Mouse (Mus musculus) layer of hippocampus, adult 18-20 months (tissue): ENCODE data around the gene Zc2hc1b. TPM values are rescaled to one million over a fixed set of nuclear protein-coding genes. Genes with fewer than 3 reads are reported as not detected.

Source experiments
- DNase-seq, 2 experiments: peaks; one replicate each; pipeline ENCODE4 v3.0.0; 2022; ENCODE audit warnings: low spot score in 2 of 2
- total RNA-seq, 2 experiments: library from RNA; stranded (reverse); gene quantifications; 2 replicates each; pipeline ENCODE4 v1.2.3; 2021

Gene Zc2hc1b
- total RNA-seq, 2 experiments from 2014 or later = not detected

DNA sequence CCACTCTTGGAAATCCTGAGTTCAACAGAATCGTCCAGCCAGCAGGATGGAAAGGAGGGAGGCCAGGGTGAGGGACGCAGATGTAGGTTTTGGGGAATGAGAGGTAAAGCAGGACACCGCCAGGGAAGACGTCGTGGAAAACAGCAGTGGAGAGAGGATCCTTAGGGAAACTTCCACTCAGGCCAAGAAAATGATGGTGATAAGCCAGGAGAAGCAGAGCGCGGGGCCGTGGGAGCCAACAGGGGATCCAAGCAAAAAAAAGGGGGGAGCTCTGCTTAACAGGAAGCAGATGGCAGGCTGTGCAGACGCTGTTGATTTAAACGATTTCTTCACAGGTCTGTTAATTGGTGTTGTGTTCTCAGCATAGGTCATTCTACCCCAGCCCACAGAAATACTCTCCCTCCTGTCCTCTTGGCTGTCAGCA is 5.0 kb downstream of the Zc2hc1b start:
- DNase-seq = no peak

DNA sequence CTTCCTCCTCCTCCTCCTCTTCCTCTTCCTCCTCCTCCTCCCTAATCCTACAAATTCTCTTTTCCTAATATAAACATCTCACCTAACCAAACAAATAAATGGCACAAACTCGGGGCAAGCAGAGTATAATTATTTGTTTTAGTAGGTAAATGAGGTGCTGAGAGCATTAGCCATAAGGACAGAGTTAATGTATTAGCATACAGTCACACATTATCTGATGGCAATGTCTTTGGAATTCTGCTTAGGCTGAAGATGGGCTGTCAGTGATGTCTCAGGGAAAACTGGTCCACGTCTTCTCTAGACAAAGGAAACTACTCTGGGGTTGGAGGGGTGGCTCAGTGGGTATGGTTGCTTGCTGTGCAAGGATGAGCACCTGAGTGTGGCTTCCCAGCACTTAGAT is 6.4 kb downstream of the Zc2hc1b start:
- DNase-seq = no peak

DNA sequence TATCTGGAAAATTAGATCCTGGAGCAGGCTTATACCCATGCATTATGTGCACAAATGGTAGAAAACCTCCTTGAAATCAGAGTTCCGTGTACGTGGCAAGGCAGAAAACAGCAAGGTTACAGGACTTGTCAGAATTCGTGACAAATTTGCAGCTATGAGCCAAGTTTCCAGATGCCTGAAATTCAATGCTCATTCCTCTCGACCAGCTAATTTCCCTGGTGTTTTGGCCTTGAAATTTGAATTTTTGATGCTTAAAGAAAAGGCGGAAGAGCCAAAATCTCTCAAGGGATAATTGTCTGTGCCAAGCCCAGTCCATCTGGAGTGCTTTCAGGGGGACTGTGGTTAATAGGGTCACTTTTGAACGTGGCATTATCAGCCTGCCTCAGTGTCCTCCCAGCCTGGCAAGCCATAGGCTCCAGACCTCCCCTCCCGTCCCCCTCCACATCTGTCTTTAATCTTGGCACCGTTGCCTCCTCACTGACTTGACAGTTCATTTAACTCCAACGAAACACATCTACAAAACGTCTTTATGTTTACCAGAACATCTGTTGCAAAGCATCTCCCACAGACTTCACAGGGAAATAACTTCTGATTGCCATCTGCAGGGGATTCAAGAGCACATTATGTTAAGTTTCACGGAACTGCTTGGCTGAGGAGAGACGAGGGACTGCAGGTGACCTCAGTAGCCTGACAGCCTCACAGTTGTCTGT is 6.9 kb downstream of the Zc2hc1b start:
- DNase-seq = peak in 1 of 2 experiments; percentile 17

DNA sequence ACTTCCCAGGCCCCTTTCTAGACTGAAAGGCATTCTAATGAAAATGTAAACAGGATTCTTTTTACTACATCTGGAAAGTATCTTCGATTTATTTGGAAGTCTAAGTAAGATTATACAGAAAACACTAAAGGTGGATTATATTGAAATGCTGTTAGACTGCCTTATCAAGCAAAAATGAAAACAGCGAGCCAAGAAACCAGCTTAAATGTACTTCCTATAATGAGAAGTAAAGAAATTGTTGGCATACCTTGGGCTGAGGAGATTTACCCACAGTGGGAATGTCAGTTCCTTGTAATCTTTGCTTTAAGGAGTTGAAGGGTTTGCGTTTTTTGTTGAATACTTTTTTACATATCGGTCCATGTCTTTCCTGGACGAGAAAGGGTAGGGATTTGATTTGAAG is 9.4 kb downstream of the Zc2hc1b start:
- DNase-seq = no peak

DNA sequence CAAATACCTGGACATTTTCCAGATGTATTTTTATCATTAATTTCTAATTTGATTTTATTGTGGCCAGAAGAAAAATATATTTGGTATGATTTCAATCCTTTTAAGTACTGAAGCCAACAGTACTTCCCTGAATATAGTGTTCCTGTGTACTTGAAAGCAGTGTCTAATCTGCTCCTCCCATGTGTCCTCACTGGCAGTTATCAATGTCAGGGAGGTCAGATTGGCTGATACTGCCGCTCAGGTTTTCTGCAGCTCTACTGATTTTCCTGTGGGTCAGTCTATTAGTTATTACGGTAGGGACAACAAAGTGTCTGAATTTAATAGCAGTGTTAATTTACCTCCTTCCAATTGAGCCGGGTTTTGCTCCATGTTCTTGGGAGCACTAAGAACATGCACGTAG is 15.8 kb downstream of the Zc2hc1b start:
- no peak for DNase-seq

DNA sequence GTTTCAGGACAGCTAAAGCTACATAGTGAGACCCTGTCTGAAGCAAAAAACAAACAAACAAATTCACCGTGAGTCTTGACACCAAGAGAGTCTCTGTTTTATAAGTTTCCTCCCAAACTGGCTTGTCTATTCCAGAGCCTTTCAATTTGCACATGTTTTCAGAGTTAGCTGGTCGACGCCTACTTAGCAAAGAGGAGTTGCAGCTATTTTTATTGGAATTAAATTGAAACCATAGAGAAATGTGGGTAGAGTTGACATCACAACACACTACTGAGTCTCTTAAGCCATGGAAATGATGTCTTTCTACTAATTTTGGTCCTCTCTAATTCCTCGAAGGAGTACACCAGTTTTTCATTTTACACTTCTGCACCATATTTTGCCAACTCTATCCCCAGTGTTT is 16.9 kb downstream of the Zc2hc1b start:
- no peak for DNase-seq

DNA sequence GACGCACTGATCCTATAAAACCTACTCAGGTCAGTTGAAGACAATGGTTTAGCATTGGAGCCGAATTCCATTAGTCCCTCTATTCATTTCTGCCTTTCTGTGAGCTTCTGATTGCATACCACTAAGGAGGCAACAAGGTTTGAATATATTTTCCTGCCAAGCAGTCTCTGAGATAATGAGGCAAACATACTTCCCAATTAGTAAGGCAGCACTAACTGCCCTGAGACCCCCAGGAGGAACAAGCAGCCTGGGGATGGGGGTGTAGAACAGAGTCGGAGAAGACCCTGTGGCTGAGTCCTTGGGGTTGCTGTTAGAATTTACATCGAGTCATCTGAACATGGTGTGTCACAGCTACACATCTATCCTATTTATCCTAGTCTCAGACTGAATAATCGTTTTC is 22.4 kb downstream of the Zc2hc1b start:
- no peak for DNase-seq

DNA sequence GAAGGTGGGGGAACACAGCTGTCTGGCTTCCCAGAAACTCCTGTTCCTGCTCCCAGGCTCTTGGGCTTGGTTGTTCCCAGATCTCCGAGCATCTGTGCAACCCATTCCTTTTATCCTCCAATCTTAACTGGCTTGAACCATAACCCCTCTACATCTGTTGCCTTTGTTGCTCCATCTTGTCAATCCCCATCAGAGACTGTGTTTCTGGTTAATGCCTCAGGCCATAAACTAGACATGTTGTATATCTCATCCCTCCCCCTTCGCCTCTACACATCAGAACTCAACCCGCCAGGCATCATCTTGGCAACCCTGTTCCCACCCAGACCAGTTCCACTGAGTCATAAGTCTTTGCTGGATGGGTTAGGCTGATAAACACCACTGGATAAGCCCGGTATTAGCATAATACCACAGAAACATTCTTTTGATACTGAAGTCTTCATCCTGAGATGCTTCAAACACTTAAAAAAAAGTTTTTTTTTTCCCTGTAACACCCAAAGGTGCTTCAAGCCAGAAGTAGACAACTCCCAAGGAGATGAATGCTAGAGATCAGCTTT is 24.9 kb downstream of the Zc2hc1b start:
- DNase-seq = no peak

DNA sequence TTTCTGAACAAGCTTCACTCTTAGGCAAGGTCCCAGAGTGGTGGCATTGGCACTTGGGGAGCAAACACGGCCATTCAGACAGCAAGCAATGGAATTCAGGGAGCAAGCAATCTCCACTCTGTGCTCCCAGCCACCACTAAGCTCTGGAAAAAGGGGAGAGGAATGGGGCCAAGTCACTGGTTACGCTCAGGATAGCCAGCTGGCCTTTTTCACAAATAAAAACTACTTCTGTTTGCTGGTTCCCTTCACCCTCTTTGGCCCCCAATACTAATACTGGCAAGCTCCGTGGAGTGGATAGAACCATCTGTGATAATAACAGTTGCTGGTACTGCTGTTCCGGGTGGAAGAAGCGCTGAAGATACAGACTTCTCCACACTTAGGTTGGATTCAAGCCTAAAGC is 26.5 kb downstream of the Zc2hc1b start:
- DNase-seq = peak in 1 of 2 experiments; percentile 26

DNA sequence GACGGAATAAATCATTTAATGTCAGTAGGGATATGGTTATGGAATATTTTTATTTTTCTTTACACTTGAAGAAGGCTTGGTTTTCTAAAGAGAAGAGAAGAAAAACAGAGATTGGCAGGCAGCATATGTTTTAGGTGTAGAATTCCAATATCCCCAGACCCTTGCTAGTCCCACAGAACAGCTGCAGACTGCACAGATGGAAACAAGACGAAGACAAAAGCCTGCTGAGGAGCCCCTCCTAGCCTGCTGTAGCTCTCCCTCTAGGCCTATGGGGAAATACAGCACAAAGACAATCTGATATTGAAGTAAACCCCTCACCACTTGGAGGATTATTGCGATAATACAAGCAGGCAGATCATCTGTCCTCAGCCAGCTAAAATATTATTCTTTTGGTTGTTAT is 27.4 kb downstream of the Zc2hc1b start:
- no peak for DNase-seq

DNA sequence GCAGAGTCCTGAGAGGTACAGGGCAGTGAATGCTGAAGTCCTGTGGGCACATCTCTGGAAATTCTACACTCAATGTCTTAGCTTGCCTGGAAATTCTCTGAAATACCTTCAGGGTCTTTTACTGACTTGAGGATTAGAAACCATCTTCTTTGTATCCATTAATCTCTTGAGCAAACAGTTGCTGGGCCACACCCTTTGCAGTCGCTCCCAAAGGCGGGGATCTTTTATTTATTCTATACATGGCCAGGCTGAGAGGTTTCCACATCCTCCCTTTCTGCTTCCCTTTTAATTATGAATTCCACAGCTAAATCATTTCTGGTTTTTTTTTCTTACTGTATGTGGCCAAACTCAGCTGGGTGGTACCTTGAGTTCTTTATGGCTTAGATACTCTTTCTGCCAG is 37.4 kb downstream of the Zc2hc1b start:
- DNase-seq = no peak

DNA sequence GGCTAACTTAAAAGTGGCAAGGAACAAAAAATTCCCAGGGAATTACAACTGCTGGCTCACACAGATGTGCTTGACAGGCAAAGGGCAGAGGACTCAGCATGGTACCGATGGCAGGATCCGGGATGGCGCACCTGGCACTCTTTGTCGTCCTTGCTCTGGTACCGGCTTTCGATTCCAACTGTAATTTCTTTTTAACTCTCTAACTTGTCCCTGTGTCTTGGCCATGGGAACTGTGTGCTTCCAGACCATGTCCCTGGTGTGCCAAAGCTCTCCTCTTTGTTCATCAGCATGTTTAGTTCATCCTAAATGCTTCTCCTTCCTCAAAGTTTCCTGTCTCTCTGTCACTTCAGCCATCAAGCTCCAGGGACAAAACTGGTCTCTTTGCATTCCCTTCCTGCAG is 39.9 kb downstream of the Zc2hc1b start:
- no peak for DNase-seq

DNA sequence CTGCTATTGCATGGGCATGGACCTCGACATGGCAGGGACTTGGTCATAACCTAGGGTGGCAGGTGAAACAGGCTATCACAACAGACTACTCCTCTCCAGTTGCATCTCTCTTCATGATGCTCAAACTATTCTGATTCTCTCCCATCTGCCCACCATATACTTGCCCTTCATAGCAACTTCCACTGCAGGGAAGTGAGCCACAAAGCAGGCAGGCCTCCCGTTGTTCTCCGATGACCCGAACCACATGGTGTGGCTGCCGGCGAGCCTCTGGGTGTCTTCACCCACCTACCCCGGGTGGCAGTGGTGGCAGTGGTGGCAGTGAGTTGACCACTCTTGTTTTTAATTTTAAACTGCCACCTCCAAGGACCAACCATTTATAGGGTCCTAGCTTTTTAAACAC is 42.1 kb downstream of the Zc2hc1b start:
- no peak for DNase-seq

DNA sequence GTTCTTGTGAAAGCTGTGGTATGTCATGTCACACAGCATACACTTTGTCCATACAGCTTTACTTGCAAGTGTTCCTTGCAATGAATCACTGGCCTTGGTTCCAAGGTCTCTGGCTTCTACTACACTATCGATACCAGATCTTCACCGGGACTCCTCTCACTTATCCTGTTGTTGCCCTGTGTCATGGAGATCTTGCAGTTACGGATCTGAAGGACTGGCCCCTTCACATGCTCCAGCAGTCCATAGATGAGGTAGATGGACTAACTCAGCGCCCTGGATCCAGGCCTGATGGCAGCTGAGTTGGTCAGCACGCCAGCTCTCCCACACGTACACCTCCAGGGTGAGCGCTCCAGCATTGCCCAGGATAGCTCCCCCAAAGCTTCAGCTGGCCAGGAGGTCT is 42.5 kb downstream of the Zc2hc1b start:
- DNase-seq = no peak

DNA sequence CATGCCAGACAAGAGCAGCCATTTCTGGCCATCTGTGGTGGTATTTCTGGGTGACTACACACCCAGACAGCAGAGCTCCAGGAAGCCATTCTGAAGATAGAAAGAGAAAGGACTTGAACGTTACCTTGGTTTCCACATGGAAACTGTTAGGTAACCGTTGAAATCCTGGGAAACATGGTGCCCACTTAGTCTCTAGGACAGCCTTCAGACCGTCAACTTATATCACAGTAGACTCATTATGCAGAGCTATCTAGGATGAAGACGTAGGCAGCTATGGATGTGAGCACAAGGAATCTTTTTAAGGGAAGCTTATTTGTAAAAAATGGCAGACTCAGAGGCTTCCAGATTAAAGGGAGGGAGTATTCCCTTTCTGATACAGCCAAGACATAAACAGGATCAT is 44.0 kb downstream of the Zc2hc1b start:
- DNase-seq = no peak

DNA sequence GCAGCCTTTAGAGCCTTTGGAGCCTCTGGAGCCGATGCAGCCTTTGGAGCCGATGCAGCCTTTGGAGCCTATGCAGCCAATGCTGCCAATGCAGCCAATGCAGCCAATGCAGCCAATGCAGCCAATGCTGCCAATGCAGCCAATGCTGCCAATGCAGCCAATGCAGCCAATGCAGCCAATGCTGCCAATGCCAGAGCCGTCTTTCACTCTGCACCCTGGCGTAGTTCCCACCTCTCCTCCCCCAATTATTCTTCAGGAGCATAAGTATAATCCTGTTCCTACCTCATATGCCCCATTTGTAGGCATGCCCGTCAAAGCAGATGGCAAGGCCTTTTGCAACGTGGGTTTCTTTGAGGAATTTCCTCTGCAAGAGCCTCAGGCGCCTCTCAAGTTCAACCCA is 49.9 kb downstream of the Zc2hc1b start:
- peak in 1 of 2 experiments; percentile 31 for DNase-seq

DNA sequence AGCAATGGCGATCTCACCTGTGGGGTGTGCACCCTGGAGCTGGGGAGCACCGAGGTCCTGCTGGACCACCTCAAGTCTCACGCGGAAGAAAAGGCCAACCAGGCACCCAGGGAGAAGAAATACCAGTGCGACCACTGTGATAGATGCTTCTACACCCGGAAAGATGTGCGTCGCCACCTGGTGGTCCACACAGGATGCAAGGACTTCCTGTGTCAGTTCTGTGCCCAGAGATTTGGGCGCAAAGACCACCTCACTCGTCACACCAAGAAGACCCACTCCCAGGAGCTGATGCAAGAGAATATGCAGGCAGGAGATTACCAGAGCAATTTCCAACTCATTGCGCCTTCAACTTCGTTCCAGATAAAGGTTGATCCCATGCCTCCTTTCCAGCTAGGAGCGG is 50.5 kb downstream of the Zc2hc1b start:
- DNase-seq = no peak

DNA sequence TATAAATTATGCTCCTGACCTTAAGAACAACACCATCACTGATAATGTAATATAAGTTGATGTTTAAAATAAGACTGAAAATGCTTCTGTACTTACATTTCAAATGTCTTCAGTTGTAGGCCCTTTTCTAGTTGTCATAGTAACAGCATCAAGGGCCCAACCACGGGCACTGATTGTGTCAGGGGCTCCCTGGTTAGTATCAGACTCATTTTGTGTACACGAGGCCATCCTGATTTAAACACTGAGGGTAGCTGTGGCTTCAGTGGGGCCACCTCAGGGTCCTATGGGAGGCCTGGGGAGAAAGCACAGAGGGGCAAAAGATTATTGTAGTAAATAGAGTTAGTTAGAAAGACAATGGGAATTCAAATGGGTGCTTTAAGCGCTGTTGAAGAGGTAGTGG is 52.0 kb downstream of the Zc2hc1b start:
- no peak for DNase-seq

DNA sequence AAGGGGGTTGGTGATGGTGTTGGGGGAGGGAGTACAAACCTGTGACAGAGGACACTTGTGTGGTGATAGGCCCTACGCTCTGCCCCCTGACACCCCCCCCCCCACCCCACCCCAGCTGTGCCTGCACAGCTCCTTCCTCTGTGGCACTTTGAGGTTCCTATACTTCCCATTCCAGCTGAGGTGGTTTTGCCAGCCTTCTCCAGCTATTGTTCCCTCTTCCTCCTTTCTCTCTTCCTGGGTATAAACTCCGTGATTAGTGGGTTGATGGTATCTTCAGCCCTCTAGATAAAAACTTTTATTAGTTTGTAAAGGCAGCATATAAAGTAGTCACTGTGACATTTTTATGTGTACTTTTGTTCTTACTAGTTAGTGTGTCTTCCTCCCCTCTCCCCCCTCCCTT is 58.5 kb downstream of the Zc2hc1b start:
- no peak for DNase-seq

DNA sequence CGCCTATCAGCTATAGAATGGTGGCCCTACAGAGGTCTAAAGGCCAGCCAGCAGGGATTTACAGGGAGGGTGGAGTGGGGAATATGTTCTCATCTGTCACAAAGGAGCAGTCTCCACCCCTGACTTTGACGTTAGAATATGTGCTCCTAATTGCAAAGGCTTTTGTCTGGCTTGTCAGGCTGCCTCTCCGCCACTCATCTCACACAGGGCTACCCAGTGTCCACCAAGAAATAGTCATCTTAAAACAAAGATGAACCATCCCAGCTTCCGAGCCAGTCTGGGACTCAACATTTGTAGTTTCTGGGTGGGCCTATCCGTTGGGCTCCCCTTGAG is 59.1 kb downstream of the Zc2hc1b start:
- no peak for DNase-seq

DNA sequence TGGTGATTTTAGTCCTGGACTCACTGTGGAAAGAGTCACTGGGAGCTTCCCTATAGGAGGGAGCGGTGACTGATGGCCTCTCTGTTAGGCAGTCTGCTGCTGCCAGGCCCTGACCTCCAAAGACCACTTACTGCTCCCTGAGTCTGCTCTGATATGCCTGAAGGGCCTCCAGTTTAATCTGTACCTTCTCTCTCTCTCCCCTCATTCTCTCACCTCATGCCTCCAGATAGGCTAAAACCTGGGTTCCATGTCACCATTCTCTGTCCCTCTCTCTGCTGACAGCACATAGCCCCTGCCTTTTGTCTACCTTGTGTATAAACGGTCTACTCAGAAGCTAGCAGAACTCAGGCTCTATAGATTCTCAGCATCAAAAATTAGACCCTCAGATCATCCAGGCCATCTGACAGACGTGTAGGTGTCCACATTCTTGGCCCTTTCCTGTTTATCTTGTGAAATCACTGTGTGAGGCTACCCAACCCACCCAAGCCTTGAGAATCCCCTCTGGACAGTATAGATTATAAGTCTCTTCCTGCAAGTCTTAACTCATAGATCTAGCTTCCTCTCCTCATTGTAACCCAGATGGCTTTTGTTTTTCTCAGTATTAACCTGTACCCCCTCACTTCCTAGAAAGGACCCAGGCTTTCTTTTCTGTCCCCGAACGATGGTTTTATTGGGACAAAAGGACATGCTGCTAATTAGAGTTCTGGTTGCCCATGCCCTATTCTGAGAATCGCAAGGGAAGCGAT is 59.6 kb downstream of the Zc2hc1b start:
- DNase-seq = no peak

DNA sequence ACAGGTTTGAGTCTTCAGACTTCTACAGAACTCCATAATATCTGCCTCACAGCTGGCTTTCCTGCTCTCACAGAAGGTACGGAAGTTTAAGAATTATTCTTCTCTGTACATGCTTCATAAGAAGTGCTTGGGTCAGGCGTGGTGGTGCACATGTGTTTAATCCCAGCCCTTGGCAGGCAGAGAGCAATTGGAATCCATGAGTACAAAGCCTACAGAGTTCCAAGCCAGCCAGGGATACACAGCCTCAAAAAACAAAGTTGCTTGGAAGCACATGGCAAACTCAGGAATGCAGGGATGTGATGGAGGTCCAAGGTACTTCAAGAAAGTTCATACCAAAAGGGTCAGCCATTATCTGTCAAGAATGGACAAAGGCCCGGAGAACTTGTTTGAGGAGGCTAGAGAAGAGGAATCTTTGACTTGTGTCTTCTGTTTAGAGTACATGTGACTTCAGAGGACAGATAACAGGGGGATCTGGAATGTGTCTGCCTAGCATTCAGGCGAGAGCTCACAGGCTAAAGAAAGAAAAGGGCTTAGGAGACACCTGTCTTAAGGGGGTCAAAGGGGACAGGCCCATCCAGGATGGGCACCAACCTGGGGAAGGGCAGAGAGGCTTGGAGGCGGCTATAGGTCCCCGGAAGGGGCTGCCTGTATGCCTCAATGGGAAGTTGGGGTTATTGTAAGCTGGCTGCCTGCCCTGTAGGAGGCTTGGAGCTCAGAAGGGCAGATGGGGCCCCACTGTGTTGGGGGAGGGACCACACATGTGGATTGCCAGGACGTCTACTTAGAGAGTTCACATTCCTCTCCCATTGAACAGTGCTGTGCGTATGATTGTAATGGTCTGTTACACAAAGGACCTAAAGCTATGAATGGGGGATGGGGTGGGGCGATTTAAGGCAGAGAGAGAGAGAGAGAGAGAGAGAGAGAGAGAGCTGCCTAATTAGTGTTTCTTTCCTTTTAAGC is 60.8 kb downstream of the Zc2hc1b start:
- DNase-seq = no peak
